Mouse (Mus musculus): ENCODE measurements around the gene Meioc. TPM values are rescaled to one million over a fixed set of nuclear protein-coding genes. Genes with fewer than 3 reads are reported as not detected.
A peak's percentile ranks its signal among the peaks of the same experiment; 100 is the strongest.

Meioc gene
- polyA plus RNA-seq, 1 experiment from 2014 or later = 0.05 TPM

DNA sequence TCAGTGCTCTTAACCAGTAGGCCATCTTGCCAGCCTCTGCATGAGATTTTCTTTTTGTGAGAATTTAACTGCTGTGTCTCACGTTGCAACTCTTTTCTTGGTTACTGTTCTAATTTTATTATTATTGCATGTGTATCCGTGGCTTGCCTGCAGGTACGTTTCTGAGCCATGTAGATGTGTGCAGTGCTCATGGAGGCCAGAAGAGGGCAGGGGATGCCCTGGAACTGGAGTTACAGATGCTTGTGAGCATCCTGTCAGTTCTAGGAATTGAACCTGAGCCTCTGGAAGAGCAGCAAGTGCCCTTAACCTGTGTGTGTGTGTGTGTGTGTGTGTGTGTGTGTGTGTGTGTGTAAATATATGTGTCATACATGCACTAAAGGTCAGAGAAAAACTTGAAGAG lies 62.1 kb downstream of the Meioc start:
- WGBS = 32% methylated on average over 3 of the region's 3 CpGs
- Histone ChIP-seq H3K36me3 (ENCODE audit: insufficient read depth, low read length) (no peaks in the 10 kb centered on the region), H3K9ac (replicated peaks; ENCODE audit: low read depth) (no peak overlapping the region), H3K4me1 (ENCODE audit: insufficient read depth, low read depth, low read length) (no peaks in the 10 kb centered on the region), H3K27ac (ENCODE audit: low read length) (no peak overlapping the region), H3K4me3 (ENCODE audit: low read depth, low read length) (no peak overlapping the region), H3K27me3 (replicated peaks; ENCODE audit: insufficient read depth, low read length) (no peaks in the 10 kb centered on the region), H3K9me3 (ENCODE audit: low read length) (no peaks in the 10 kb centered on the region), H3K4me2 (replicated peaks; ENCODE audit: low read depth, low read length) (no peak overlapping the region)
- ATAC-seq (no peak), DNase-seq (ENCODE audit: low spot score) (no peak)
- peak; percentile 53 for TF ChIP-seq CTCF (IDR thresholded peaks at IDR 0.05)
- TF ChIP-seq EP300 (IDR thresholded peaks at IDR 0.05) = no peak

GRCm38 (mm10) chr11:102728614-102729013 lies 65.1 kb downstream of the Meioc start:
- DNase-seq (ENCODE audit: low spot score) = peak; percentile 86
- Histone ChIP-seq H3K36me3 (ENCODE audit: insufficient read depth, low read length) (no peaks in the 10 kb centered on the region), H3K4me1 (ENCODE audit: insufficient read depth, low read depth, low read length) (no peaks in the 10 kb centered on the region), H3K9me3 (ENCODE audit: low read length) (no peaks in the 10 kb centered on the region), H3K4me3 (ENCODE audit: low read depth, low read length) (no peak overlapping the region), H3K27ac (ENCODE audit: low read length) (no peak overlapping the region), H3K27me3 (replicated peaks; ENCODE audit: insufficient read depth, low read length) (no peaks in the 10 kb centered on the region), H3K4me2 (replicated peaks; ENCODE audit: low read depth, low read length) (no peak overlapping the region), H3K9ac (replicated peaks; ENCODE audit: low read depth) (no peak overlapping the region)
- no peak for TF ChIP-seq EP300 (IDR thresholded peaks at IDR 0.05)
- TF ChIP-seq CTCF (IDR thresholded peaks at IDR 0.05) = peak; percentile 64
- peak; percentile 72 for ATAC-seq
- WGBS = 37% methylated on average over 7 of the region's 7 CpGs

DNA sequence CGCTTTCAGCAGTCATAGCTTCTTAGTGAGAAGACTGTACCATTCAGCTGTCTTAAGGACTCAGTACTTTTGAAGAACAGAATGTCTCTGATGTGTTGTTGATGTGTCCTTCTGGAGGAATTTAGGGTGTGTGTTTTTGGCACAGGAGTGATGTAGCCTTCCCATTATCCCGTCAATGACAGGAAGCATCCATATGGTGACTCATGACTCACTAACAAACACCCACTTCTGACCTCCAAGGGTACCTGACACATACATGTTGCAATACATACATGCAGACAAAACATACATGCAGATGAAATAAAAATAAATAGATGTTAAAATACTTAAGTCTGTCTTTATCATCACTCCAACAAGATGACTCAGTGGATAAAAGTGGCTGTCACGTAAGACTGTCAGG lies 66.3 kb downstream of the Meioc start:
- H3K9ac ChIP-seq (replicated peaks; ENCODE audit: low read depth) = no peak overlapping the region
- DNase-seq (ENCODE audit: low spot score) (peak; percentile 67), ATAC-seq (peak; percentile 58)
- H3K4me1 ChIP-seq (ENCODE audit: insufficient read depth, low read depth, low read length) = no peaks in the 10 kb centered on the region
- no peaks in the 10 kb centered on the region for H3K27me3 ChIP-seq (replicated peaks; ENCODE audit: insufficient read depth, low read length)
- WGBS = 63% methylated on average over 3 of the region's 3 CpGs
- TF ChIP-seq CTCF (IDR thresholded peaks at IDR 0.05) (no peak), EP300 (IDR thresholded peaks at IDR 0.05) (peak; percentile 95)
- H3K9me3 ChIP-seq (ENCODE audit: low read length) = no peaks in the 10 kb centered on the region
- H3K4me2 ChIP-seq (replicated peaks; ENCODE audit: low read depth, low read length) = no peak overlapping the region
- H3K36me3 ChIP-seq (ENCODE audit: insufficient read depth, low read length) = no peaks in the 10 kb centered on the region
- no peak overlapping the region for H3K4me3 ChIP-seq (ENCODE audit: low read depth, low read length)
- no peak overlapping the region for H3K27ac ChIP-seq (ENCODE audit: low read length)

DNA sequence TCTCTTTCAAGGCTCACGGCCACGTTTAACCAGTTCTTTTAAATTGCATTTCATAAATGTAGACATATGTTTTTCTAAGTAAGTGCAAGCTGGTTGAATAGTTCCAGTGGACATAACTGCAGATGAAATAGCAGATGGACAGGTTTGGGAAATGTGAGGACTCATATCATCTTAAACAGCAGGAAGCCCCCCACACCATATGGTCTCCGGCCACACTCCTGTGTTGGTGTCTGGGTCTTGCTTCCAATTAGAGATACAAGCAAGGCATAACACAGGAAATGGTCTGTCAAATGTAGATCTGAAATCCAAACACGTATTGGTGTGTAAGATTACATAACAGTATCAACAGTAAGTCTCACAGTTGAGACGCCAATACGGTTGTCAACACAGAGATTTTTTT lies 67.8 kb downstream of the Meioc start:
- Histone ChIP-seq H3K4me2 (replicated peaks; ENCODE audit: low read depth, low read length) (no peak overlapping the region), H3K27me3 (replicated peaks; ENCODE audit: insufficient read depth, low read length) (no peaks in the 10 kb centered on the region), H3K9ac (replicated peaks; ENCODE audit: low read depth) (no peak overlapping the region), H3K9me3 (ENCODE audit: low read length) (no peaks in the 10 kb centered on the region), H3K27ac (ENCODE audit: low read length) (no peak overlapping the region), H3K36me3 (ENCODE audit: insufficient read depth, low read length) (no peaks in the 10 kb centered on the region), H3K4me1 (ENCODE audit: insufficient read depth, low read depth, low read length) (no peaks in the 10 kb centered on the region), H3K4me3 (ENCODE audit: low read depth, low read length) (no peak overlapping the region)
- 57% methylated on average over 6 of the region's 6 CpGs for WGBS
- ATAC-seq (no peak), DNase-seq (ENCODE audit: low spot score) (no peak)
- TF ChIP-seq CTCF (IDR thresholded peaks at IDR 0.05) (no peak), EP300 (IDR thresholded peaks at IDR 0.05) (no peak)

Small RNAs within 50 kb of the gene (microRNA-seq; reads per million reads assigned to microRNA genes)
- gene Gm22920 = not detected

Other genes with a start within 250 kb of the Meioc start
- 215 and 223 TPM in 2 replicates for gene Grn, start 233.4 kb upstream of the Meioc start, polyA plus RNA-seq (2015; fragmentation: Nextera tagmentation; extraction: Ambion mirVana)
- gene Fam171a2, start 216.0 kb upstream of the Meioc start, polyA plus RNA-seq (2015; fragmentation: Nextera tagmentation; extraction: Ambion mirVana) = 3.2 and 3.4 TPM in 2 replicates
- 13.0 and 14.9 TPM in 2 replicates for gene Itga2b, start 193.6 kb upstream of the Meioc start, polyA plus RNA-seq (2015; fragmentation: Nextera tagmentation; extraction: Ambion mirVana)
- 25.3 and 27.4 TPM in 2 replicates for gene Gpatch8, start 107.3 kb upstream of the Meioc start, polyA plus RNA-seq (2015; fragmentation: Nextera tagmentation; extraction: Ambion mirVana)
- gene Gm11627, start 84.3 kb upstream of the Meioc start, polyA plus RNA-seq (2015; fragmentation: Nextera tagmentation; extraction: Ambion mirVana) = 8.0 and 11.4 TPM in 2 replicates
- 19.6 and 20.8 TPM in 2 replicates for gene Fzd2, start 59.3 kb upstream of the Meioc start, polyA plus RNA-seq (2015; fragmentation: Nextera tagmentation; extraction: Ambion mirVana)
- gene Ccdc43, start 34.1 kb downstream of the Meioc start, polyA plus RNA-seq (2015; fragmentation: Nextera tagmentation; extraction: Ambion mirVana) = 20.4 and 22.8 TPM in 2 replicates
- 0.78 and 1.8 TPM in 2 replicates for gene Adam11, start 97.7 kb downstream of the Meioc start, polyA plus RNA-seq (2015; fragmentation: Nextera tagmentation; extraction: Ambion mirVana)
- 35.9 and 37.0 TPM in 2 replicates for gene Gjc1, start 156.0 kb downstream of the Meioc start, polyA plus RNA-seq (2015; fragmentation: Nextera tagmentation; extraction: Ambion mirVana)
- gene Higd1b, start 172.1 kb downstream of the Meioc start, polyA plus RNA-seq (2015; fragmentation: Nextera tagmentation; extraction: Ambion mirVana) = 111 and 138 TPM in 2 replicates
- gene Eftud2, start 217.3 kb downstream of the Meioc start, polyA plus RNA-seq (2015; fragmentation: Nextera tagmentation; extraction: Ambion mirVana) = 67.1 and 72.9 TPM in 2 replicates
- gene Ccdc103, start 217.5 kb downstream of the Meioc start, polyA plus RNA-seq (2015; fragmentation: Nextera tagmentation; extraction: Ambion mirVana) = 3.9 and 4.4 TPM in 2 replicates
- gene Fam187a, start 221.5 kb downstream of the Meioc start, polyA plus RNA-seq (2015; fragmentation: Nextera tagmentation; extraction: Ambion mirVana) = not detected in 2 replicates
- gene Gfap, start 237.2 kb downstream of the Meioc start, polyA plus RNA-seq (2015; fragmentation: Nextera tagmentation; extraction: Ambion mirVana) = 0.05 and 0.12 TPM in 2 replicates